Mouse (Mus musculus): ENCODE results near the gene 2610528J11Rik.

- no peak for TF ChIP-seq POLR2A (IDR thresholded peaks at IDR 0.05; ENCODE audit: borderline replicate concordance, low read depth, low read length)
- no peak for TF ChIP-seq CTCF (IDR thresholded peaks at IDR 0.05; ENCODE audit: low read depth, low read length)
Observed at GRCm38 (mm10) chr4:118532663-118533062, 5.9 kb downstream of the 2610528J11Rik start.

All from bone marrow macrophage, adult 2 months (primary cell).